Mouse (Mus musculus): ENCODE measurements around the gene Slc24a3.

- no peak for TF ChIP-seq CTCF (IDR thresholded peaks at IDR 0.05; ENCODE audit: low read depth)
- no peak for TF ChIP-seq EP300 (IDR thresholded peaks at IDR 0.05; ENCODE audit: low read depth)
Measured at GRCm38 (mm10) chr2:145421889-145422212, 254.3 kb downstream of the Slc24a3 start.

Data from liver, embryonic 14.5 days (tissue).